Mouse (Mus musculus) kidney, adult 8-10 months (tissue): ENCODE measurements at regions not wholly inside any gene's neighbourhood (a gene's known extent, or its start where the extent isn't known, plus 50 kb on each side); places are given as distances from the start of the nearest gene placed in this dataset.

Experiments
- DNase-seq, 2 experiments: peaks; one replicate each; pipeline ENCODE4 v3.0.0; 2022

DNA sequence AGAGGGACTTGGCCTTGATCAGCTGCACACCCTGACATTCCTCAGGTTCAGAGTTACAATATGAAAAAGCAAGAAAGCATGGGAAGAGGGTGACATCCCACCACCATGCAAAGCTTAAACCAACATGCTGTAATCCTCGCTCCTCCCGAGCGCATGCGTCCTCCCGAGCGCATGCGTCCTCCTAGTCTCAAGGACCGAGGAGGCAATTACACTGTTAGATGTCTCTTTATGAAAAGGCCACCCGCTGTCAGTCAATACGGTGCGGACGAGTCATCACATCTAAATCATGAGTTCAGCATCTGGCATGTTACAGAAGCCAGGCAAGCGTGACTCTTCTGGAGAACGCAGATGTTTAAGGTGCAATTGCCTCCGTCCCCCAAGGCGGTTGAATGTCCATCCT, 117.1 kb upstream of the Pkdcc start:
- DNase-seq, result no peak

DNA sequence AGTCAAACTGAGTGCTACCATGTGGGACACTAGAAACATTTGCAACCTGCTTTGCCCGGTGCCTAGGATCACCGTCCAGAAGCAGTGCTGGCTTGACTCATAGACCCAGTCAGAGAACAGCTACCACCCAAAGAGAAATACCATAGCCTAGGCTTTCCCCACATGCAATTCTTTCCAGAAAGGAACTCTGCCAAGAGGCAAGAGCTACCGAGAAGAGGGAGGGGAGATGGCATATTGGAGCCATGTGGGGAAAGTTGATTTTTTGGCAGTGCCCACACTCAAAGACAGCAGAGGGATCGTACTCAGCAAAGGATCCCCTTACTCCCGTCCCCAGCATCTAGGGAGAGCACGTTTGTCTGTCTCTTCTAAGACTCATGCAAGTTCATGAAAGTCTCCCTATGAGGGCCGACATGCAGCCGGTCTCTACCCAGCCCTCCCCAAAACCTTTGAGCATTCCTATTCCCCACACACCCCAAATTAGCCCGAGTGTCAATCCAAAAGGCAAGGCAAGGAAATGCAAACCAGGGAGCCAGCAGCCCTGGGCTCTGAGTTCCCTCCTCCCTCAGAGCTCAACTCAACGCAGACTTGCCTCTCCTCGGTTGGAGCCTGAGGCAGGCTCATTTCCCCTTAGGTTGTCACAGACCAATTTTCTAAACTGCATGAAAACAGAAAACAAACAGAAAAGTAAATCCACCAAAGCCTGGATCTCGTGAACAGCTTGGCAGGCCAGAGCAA, 116.2 kb upstream of the Pkdcc start:
- DNase-seq, result no peak

DNA sequence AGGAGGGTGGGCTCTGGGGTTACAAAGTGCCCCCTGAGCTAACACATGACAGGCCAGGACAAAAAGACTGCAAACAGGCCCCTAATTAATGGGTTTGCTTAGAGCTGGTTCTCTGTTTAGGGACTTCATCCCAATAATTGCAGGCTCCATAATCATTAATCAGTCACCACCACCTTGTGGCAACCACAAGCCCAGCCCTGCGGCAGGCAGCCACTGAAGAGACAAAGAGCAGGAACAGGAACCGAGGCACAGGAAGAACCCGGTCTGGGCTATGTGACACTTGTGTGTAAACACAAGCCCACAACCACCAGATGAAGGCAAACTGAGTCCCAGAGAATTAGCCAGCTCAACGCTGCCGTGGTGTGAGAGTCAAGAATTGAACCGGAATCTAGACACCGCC, 114.1 kb upstream of the Pkdcc start:
- DNase-seq, result no peak

DNA sequence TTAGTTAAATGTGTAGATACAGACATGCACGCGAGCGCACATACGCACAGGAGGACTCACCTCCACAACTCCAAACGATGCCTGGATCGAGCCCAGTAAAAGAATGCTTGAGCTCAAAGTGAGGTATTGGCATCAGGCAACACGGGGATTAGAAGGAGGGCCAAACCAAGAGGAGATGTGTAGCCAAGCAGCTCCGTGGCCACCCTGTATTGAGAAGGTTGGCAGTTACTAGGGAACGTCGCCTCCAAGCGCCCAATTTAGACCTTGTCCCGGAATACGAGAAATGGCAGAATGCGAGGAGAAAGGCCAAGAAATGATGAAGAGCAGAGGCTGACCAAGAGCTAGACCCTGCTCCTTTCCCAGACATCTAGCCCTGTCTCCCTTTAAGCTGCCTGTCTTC, 113.3 kb upstream of the Pkdcc start:
- DNase-seq, result no peak

DNA sequence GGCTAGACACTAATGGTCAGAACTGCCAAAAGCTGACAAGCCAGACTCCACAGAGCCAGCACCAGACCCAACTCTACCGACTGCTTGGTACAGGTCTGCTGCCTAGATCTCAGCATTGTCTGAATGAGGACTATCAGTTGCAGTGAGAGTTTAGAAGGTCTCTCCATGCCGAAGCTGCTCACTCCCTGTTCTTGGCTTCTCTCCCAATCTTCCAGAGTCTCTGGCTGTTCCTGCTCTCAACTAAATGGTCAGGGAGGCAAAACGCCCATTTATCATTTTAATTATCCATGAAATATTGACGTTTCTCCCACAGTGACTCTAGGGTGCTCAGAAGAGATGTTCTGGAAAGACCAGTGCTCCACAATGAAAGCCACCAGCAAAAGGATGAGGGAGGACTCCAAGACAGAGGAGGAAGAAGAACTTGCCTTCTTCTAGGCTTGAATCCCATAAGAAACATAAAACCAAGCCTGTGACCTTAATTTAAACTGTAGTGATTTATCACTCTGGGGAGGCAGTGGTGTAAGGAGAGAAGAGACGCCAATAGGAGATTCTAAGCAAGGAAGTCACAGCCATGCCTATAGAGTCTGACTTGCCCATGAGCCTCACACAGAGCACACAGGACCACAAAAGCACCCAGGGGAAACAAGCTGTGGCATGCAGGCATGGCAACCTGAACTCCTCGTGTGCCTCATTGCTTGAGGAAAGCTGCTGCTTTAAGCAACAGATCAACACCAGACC, 112.2 kb upstream of the Pkdcc start:
- DNase-seq, result peak in 1 of 2 experiments; percentile 27

DNA sequence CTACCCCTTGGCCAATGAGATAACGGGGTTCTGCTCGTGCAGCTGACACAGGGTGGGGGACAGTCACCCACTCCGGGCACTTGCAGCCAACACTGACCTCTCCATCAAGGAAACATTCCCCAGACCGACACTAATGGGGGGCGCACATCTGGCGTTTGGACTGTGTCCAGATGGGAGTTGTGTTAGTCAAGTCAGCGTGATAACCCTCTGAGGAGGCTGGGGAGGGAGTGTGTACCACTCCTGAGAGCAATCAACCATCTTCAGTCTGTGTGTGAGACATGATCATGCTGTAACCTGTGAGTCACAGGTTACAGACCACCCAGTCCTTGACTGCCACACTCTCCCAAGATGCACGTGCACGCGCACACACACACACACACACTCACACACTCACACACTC, 106.9 kb upstream of the Pkdcc start:
- no peak for DNase-seq

DNA sequence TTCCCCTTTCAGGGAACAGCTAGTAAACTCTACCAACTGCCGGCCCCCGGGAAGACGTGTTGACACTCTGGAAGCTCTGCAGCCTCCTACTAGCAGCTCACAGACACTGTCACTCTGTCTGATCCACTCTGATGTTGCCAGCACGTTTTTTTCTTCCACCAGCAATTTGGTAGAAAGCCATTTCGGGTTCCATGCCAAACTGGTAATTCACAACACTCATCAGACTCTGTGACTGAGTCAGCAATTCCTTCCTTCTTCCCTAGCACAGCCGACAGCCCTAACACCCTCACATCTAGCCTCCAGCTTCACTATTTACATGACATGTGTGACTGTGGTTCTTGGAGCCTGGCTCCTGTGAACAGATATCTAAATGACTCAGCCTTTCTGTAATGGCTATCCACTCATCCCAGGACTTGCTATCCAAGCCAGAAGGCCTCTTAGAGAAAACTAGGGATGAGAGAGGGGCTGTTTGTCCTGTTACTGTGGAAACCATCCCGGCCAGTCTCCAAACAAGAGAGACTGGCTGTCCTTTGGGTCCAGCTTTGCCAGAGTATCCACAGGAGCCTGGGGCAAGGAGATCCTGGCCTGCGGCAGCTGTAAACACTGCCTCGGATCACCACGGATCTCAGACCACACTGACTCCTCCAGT, 105.2 kb upstream of the Pkdcc start:
- DNase-seq, result no peak

DNA sequence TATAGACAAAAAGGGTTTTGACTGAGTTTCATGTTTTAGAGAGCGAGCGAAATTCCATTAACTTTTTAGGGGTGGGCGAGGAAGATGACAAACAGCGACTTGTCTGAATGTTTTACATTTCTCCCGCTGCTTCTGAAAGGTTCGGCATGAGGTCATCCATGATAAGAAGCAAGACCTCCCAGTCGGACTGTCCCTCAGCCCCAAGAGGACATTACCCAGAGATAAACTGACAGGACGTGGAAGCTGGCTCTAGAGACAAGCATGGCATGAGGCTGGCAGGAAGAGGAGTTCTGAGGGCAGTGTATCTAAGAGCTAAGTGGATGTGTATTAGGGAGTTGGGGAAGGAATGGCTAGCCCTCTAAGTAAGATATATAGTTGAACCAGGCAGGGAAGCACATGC, 104.5 kb upstream of the Pkdcc start:
- no peak for DNase-seq

DNA sequence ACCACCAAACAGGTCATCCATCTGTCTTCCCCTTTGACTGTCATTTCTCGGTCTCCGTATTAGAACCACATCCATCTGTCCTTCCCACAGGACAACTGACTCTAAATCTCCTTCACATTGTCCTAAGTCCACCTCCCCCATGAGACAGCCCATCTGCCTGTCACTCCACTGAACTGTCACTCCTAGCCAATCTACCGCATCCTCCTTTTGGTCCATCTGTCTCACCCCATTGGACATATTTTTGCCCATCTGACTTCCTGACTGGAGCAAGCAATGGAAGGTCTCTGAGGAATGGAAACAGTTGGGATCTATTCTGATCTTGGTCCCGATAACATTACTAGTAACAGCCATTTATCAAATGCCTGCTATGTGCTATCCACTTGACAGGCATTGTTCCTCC, 99.9 kb upstream of the Pkdcc start:
- DNase-seq, result no peak

DNA sequence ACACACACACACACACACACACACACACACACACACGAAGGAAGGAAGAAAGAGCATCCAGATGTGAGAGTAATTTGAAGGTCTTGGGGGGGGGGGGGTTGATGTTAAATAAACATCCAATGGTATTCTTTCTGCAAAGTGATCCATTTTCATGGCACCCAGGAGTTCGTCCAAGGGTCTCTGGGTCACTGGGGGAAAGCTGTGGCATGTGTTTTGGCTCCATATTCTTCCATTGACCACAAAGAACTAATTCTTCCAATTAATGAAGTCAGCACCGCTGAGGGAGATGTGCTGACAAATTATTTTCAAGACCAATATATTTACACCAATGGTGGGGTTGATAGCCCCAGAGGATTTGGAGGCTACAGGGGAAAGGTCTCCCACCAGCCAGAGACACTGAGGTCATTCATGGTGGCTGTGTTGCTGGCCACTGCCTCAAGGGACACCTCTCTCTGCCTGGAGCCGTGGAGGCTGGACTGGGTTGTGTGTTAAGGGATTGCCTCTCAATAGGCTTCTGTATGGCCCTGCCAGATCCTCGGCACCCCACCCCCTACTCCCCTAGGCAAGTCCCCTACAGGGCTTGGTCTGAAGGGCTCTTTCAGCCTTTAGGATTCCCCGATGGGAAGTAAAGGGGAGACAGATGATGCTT, 99.1 kb upstream of the Pkdcc start:
- DNase-seq, result no peak

DNA sequence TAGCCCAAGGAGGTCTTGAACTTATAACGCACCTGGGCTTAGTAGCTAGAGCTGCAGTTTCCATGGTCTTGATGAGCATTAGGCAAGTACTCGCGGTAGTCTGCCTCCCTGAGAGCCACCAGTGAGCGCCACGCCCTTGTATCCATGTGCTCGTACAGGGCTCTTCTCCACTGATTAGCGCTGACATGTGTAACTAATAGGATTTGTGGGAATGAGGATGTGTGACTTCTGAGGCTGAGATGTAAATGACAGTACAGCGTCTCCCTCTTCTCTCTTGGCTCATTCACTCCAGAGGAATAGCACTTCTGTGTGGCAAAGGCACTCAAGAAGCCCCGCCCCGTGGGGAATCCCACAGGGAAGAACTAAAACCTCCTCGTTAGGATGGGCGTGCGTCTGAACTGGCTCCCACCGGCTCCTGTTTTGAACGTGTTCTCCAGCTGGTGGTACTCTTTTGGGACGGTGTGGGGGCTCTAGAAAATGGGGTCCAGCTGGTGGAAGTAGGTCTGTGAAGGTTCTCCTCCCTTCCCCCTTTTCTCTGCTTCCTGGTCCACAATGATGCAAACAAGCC, 94.3 kb upstream of the Pkdcc start:
- no peak for DNase-seq

DNA sequence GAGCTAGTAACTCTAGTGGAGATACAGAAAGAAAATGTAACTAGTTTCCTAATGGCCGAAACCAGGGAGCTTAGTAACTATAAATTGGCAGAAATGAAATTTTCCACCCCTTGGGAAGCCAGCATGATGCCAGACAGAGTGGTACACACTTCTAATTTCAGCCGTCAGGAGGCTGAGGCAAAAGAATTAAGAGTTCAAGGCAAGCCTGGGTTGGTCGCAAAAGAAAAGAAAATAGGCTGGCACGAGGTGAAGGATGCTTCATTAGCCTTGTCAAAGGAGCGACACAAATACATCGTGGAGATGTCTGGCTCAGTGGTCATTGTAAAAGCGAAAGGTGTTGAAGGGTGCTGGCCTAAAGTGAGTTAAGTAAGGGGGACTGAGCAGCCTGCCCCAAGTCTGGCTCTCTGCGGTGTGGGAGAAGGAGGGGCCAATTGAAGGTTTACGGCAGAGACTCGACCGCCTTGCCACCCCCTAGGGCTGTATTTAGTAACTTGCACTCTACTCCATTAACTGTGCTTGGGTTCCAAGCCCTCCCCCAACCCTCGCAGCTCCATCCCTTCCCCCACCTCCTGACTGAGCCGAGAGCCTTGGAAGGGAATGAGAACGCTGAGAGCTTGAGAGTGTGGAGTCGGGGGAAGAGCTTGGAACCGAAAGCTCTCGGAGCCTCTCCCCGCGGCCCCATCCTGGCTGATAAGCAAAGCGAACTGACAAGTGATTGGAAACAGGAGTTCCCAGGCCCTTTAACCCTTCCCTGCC, 92.4 kb upstream of the Pkdcc start:
- DNase-seq, result peak; percentile 32 to 41

DNA sequence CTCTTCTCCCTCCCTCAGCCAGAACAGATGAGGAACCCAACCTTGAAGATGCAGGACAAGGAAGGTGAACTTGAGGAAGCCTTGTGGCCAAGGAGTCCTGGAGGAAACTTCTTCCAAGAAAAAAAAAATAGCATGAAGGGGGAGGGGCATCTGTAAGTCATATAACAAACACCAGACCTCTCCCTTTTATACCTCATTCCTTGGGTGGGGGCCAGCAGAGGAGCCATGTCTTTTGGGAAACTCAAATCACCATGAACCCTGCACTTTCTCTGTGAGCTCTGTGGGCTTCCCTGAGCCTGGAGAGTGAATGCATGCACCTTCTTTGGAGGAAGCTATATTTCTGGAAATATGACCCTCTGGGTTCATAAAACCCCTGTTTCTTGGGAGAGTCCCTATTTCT, 90.0 kb upstream of the Pkdcc start:
- no peak for DNase-seq

DNA sequence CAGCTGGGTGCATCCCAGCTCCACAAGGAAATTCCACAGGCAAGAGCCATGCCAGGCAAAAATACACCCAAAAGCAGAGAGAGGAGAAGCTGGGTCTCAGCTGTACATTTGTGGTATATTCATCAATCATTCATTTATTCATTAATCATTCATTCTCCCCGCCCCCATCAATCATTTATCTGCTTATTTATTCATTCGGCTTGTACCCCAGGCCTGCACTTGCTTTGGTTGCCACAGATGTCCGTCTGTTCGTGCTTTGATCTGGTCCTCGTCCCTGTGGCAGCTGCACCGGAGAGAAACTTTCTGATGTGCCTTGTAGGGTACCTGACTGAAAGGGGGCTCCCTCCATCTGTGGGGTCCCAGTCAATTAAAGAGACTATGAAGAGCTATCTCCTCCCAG, 87.2 kb upstream of the Pkdcc start:
- no peak for DNase-seq

DNA sequence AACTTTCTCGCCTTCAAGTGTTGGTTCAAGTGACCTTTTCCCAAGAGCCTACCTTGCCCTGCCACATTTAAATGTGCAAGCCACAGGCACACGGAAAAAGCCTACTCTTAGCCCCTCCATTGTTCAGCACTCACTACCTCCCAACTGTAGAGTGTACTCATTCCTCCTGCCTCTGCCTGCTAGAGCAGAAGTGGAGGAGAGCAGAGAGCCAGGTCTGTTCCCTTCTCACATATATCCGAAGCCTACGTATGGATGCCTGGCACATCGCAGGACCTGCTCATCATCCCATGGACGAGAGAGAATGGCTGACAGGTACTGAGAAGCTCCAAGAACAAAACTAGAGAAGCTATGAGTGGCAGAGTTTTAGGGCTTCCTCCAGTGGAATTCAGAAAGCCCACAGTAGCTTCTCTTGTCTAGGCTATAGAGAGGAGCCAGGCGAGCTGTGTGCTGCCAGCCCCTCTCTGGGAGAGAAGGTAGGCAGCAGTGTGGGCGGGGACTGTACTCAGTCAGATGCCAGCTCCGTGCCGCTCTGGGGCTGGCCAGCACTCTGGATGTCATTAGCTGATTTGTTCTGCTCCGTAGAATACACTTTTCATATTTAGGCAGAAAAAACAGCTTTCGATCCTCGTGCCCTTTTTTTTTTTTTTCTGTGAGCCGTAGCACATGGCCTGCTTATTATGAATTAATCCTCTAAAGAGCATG, 86.1 kb upstream of the Pkdcc start:
- no peak for DNase-seq

DNA sequence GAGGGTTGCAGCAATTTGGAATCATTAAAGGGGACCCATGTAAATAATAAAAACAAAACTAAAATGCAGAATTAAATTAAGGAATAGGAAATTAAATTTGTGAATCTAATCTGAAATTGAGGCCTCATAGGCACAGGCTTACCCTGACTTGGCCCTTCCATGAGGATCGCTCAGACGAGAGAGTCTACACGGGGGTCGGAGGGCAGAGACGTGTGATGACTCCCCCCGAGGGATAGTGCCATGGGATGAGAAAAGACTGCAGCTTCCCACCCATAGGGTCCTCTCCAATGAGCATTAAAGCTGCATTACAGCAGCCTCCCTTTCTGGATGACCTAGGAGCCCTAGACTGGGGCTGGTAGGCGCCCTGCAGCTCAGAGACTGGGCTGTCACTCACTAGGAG, 85.4 kb upstream of the Pkdcc start:
- DNase-seq, result no peak

DNA sequence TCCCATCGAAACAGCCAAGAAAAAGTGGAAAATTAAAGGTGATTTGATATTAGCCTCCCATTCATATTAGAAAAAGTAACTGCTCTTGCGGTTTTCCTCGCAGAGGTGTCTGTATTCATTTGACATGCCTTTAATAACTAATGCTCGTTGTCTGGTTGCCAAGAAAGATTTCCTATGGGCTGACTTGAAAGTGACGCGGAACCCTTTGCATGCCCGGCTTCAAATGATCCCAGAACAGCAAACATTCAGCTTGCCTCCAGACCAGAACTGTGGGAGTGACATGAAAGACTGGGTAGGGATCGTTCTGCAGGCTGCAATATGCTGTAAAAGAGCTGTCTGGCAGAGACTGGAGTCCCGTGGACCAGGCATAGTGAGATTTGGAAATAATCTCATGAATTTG, 81.9 kb upstream of the Pkdcc start:
- DNase-seq, result no peak

DNA sequence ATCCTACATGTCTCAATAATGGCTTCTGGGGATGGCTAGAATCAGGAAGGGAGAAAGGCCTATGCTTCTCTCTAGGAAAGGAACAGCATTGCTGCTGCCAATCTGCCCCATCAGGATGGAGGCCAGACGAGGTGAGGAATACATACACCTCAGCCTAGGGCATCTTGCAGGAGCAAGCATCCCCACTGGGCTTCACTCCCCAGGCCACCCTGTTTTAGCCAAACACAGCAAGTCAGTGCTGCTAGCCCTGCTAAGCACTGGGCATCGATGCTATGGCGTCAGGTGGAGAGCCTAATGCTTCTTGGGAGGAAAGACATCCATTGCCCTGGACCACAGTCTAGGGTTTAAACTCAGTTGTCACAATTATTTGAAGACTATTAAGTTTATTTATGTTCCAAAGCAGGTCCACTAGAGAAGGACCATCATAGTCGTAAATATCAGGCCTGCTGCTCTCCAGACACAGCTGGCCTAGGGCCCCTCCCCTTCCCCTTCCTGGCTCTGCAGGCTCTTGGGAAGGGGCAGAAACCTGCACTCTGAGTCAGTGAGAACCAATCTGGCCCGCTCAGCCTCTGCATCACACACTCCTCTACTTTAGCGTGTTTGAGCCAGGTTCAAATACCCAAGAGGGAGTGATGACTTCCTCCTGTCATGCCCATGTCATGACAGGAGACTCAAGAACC, 79.5 kb upstream of the Pkdcc start:
- DNase-seq, result no peak

DNA sequence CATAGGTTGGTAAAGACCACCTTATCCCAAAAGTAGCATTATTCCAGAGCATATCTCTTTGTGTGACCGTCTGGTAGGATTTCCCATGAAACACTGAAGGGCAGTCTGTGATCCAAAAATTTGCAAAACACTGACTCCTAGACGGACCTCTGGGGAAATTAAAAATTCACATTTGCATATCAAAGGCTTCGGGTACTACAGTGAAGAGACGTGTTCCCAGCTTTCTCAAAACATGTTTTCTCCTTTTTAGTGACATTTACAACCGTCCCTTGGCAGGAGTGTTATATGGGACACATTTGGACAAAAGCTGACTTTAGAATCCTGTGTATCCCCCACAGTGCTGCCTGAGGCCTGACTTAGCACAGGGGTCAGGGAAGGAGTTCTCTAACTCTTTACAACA, 78.8 kb upstream of the Pkdcc start:
- no peak for DNase-seq

DNA sequence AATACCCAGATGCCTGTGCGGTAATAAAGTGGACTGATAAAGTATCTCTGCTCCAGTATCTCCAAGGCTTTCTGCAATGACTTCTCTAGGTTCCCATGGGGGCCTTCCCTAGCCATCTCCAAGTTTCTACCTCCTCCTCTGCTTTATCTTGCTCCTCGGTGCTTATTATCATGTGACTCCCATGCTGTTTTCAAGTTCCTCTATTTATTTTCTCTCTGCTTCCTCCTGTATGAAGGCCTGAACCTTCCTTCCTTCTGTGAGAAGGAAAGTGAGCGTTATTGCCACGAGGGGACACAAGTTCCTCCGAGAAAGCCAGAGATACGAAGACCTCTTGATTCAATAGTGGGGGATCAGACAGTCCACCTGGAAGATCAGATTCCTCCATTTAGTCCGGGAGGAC, 77.4 kb upstream of the Pkdcc start:
- no peak for DNase-seq
